Mouse (Mus musculus): ENCODE measurements around the gene Chia1. TPM values are rescaled to one million over a fixed set of nuclear protein-coding genes. Genes with fewer than 3 reads are reported as not detected.
A peak's percentile ranks its signal among the peaks of the same experiment; 100 is the strongest.
"Not testable (repeated sequence)": the region's sequence is repeated elsewhere in the genome, so short reads cannot be mapped to it uniquely, and the experiment has no call there.

The Chia1 gene
- total RNA-seq (2021) = 1 to 10 TPM in 1 of 2 experiments, under 1 TPM in 1; 0.58 to 1.1 TPM

DNA sequence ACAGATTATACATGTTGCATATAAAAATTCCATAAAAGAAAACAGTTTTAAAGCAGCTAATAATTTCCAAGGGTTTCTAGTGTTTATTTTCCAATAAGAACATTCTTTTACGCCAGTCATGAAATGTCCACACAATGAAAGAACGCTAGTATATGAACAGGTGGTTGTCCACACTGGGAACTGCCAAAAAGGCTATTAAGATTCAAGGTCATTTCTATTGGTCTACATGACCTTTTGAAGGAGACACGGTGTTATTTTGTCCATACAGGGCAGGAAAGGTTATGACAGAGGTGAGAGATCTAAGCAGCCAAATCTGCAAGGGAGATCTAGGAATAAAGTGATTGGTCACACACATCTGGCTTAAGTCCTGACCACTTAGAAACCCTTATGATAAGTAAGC is at the start of gene Chia1:
Gene Chia1, plus strand, starts transcription at position 301 of the 400 bp plus-strand sequence.
- no peak for DNase-seq

DNA sequence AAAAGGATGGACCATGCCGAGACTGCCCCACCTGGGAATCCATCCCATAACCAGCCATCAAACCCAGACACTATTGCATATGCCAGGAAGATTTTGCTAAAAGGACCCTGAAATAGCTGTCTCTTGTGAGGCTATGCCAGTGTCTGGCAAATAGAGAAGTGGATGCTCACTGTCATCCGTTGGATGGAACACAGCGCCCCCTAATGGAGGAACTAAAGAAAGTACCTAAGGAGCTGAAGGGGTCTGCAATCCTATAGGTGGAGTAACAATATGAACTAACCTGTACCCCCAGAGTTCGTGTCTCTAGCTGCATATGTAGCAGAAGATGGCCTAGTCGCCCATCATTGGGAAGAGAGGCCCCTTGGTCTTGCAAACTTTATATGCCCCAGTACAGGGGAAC is 45.3 kb upstream of the Chia1 start:
- DNase-seq = not testable (repeated sequence)

DNA sequence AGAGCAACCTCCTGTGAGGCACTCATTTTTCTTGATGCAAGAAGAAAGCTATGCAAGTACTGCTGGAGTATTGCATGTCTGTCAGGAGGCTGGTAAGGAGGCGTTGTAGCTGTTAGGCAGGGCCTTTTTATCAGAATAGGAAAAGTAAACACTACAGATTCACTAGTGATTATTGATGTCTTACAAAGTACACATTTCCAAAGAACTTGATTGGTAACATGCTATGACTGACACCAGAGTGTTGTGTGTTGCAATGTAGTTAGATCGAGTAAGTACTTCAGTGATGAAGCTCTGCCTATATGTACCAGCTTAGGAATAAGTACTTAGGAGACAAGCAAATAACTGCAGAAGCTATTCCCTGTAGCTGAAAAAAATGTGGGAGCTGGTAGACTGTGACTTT is 42.0 kb upstream of the Chia1 start:
- DNase-seq = no peak

DNA sequence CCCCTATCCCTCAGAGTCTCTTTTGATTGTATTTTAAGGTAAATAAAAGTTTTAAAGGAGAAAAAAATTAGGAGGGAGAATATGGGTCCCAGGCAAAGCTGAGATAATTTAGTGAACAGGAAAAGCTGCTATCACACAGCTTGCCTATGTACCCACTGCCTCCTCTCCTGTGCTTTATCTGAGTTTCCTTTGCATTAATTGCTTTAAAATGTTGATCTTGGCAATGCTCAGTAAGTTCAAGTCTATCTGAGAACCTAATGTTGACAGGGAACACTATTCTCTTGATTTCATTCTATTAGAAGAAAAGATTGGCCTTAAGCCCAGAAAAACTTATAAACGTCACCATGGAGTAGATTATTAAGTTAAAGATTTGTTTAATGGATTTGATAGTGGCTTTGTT is 38.2 kb upstream of the Chia1 start:
- no peak for DNase-seq

DNA sequence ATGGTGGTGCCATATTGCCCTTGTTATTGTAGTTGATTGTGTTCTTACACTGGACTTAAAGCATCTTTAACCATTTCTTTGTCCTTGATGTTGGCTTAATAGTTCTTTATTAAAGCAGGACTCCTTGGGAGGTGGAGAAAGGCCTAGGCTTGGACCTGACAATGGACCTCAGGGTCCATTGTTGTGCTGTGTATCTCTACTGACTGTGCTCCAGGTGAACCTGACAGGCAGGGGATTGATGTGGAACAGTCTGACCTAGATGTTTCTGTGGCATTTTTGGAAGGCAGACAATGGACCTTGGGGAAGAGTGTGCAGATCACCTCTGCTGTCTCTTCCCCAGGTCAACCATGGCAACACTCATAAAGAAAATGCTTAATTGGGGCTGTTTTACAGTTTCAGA is 14.0 kb downstream of the Chia1 start:
- no peak for DNase-seq

DNA sequence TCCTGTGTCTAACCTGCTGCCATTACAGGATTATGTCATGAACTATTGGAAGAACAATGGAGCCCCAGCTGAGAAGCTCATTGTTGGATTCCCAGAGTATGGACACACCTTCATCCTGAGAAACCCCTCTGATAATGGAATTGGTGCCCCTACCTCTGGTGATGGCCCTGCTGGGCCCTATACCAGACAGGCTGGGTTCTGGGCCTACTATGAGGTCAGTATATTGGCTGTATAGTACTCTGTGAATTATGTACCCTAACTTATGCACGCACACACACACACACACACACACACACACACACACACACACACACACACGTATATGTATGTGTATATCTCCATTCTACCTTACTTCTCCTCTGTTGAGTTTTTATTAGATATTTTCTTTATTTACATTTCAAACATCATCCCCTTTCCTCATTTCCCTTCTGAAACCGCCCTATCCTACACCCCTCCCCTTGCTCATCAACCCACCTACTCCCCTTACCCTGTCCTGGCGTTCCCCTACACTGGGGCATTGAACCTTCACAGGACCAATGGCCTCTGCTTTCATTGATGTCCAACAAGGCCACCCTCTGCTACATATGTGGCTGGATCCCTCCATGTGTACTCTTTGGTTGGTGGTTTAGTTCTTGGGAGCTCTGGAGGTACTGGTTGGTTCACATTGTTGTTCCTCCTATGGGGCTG is 15.9 kb downstream of the Chia1 start:
- no peak for DNase-seq

DNA sequence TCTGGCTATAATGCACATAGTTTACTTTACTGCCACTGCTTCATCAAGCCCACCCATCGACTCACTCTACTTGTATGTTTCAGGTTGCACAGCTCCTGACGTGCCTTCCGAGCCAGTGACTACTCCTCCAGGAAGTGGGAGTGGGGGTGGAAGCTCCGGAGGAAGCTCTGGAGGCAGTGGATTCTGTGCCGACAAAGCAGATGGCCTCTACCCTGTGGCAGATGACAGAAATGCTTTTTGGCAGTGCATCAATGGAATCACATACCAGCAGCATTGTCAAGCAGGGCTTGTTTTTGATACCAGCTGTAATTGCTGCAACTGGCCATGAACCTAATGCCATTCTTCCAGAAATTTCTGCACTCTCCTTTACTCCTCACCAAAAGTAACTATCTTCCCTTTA is 18.7 kb downstream of the Chia1 start:
- peak; percentile 93 to 95 for DNase-seq

DNA sequence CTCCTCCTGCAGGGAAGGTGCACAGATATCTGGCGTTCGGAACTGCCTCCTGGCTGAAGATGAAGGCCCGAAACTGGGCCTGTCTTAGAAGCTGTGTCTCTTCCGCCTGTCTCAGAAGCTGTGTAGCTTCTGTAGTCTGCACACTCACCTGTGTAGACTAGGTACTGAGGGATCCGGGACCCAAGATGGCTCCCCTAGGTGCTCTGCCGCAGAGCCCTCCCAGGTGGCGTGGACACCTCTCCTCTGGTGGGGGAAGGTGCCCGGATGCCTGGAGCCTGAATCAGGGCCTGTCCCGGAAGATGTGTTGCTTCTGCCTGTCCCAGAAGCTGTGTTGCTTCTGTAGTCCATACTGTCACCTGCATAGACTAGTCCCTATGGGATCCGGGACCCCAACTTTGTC is 31.1 kb downstream of the Chia1 start:
- DNase-seq = no peak

DNA sequence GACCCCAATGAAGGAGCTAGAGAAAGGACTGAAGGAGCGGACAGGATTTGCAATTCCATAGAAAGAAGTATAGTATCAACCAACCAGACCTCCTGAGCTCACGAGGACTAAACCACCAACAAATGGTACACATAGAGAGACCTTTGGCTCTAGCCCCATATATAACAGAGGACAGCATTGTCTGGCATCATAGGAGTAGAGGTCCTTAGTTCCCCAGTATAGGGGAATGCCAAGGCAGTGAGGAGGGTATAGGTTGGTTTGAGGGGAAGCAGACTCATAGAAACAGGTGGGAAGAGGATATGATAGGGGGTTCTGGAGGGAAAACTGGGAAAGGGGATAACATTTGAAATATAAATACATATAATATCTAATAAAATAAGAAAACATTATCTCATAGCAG is 41.4 kb downstream of the Chia1 start:
- no peak for DNase-seq

DNA sequence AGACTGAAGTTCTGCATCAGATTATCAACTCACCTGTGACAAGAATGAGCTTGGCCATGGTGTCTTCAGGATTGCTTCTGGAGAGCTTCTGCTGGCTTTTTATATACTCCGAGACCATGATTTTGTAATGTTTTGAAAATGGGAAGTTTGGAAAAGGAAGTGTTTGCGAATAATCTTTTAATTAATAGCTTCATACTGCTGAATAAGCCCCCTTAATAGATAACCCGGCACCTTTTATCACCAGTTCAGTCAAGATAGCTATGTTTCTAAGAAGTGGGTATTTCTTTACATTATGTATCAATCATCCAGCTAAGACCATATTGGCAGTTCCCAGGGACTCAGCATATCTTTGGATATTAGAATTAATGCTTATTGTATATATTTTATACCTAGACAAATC is 54.4 kb downstream of the Chia1 start, which contains the start of gene Chil3:
Gene Chil3, minus strand, starts transcription at position 101 of the 400 bp plus-strand sequence.
- no peak for DNase-seq

DNA sequence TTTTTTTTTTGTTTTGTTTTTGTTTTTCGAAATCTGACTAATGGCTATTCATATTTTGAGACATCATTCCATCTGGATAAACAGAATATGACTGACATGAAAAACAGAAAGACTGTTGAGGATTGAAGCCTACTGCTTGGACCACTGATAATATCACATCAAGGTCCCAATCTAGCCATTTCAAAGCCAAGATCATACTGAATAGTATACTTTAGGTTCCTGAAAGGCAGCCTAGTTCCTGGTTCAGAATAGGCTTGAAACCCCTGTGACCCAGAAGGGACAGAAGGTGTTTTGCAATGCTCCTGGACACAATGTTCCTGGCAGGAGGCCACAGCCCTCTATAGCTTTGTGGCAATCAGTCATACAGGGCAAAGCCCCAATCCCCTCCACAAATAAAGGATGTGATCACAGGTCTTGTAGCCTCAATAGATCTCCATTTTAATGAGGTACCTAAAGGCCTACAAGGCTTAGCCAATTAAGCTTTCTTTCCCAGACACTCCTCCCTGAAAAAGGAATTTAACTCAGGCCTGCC is 57.6 kb downstream of the Chia1 start:
- no peak for DNase-seq

DNA sequence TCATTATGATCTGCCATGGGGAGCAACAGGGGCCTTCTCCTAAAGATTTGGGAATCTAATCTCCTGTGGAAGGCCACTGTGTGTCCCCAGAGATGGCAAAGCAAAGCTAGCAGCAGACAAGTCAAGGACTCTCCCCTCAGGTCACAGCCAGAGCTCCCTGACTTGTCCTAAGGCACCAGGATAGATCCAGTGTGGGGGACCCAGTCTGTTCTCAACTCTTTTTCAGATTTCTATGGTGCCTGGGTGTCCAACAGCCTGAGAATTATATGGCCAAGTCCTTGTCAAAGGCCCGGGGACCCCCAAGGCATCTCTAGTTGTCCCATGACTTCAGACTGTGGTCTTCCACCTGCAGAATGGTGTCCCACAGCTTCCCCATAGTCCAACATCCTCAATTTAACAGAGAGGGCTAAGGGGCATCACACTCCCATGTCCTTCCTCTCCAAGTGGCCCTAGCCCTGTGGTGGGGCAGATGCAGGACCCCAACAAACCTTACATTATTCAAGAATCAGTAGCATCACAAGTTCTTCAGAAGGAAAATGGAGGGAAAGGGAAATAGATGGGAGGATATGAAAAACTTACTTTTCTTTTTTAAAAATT is 58.2 kb downstream of the Chia1 start:
- DNase-seq = no peak

DNA sequence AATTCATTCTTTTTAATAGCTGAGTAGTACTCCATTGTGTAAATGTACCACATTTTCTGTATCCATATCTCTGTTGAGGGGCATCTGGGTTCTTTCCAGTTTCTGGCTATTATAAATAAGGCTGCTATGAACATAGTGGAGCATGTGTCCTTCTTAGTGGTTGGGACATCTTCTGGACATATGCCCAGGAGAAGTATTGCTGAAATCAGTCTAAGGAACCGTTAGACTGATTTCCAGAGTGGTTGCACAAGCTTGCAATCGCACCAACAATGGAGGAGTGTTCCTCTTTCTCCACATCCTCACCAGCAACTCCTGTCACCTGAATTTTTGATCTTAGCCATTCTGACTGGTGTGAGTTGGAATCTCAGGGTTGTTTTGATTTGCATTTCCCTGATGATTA is 59.5 kb downstream of the Chia1 start:
- DNase-seq = not testable (repeated sequence)

DNA sequence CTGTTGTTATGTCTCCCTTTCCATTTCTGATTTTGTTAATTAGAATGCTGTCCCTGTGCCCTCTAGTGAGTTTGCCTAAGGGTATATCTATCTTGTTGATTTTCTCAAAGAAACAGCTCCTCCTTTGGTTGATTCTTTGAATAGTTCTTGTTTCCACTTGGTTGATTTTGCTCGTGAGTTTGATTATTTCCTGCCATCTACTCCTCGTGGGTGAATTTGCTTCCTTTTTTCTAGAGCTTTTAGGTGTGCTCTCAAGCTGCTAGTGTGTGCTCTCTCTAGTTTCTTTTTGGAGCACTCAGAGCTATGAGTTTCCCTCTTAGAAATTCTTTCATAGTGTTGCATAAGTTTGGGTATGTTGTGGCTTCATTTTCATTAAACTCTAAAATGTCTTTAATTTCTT is 61.9 kb downstream of the Chia1 start:
- DNase-seq = not testable (repeated sequence)

DNA sequence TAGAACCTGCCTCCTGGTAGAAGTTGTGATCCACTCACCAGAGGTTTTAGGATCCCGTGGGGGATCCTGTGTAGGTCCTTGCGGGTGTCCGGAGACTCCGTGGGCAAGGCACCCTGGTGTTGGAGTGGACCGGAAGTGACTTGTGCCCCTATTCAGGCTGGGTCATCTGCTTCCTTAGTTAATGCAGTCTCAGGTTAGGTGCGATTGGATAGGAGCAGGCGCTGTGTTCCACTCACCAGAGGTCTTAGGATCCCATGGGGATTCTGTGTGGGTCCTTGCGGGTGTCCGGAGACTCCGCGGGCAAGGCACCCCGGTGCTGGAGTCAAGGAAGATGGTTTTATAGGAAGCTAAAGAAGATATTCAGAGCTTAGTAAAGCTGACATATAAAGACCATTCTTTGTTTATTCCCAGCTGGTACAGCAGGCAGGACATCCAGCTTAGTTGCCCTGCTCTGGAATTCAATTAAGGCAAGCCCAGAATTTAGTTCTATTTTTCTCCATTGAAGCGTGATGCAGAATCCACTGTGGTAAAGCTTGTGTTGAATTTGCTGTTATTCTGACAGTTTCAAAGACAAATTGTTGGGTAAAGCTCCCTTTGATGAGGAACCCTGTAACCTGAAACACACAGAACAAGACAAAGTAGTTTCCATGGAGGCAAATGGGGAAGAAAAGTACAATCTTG is 64.6 kb downstream of the Chia1 start:
- DNase-seq = no peak

Other genes starting within 250 kb of the Chia1 start
- under 1 TPM; 0.83 to 1.00 TPM for gene Adora3, start 242.4 kb upstream of the Chia1 start, total RNA-seq (2021)
- not detected for gene Tmigd3, start 242.3 kb upstream of the Chia1 start, total RNA-seq (2021)
- under 1 TPM; 0.56 to 0.90 TPM for gene I830077J02Rik, start 180.6 kb upstream of the Chia1 start, total RNA-seq (2021)
- gene Wdr77, start 153.9 kb upstream of the Chia1 start, total RNA-seq (2021) = 10 to 100 TPM; 50.8 to 50.9 TPM
- gene Atp5f1, start 153.1 kb upstream of the Chia1 start, total RNA-seq (2021) = 100 to 1,000 TPM; 277 to 291 TPM
- gene Ovgp1, start 139.5 kb upstream of the Chia1 start, total RNA-seq (2021) = 1 to 10 TPM; 2.8 to 3.0 TPM
- gene Pifo, start 98.6 kb upstream of the Chia1 start, total RNA-seq (2021) = not detected
- not detected for gene Chil5, start 80.4 kb upstream of the Chia1 start, total RNA-seq (2021)
- not detected for gene Chil3, start 54.3 kb downstream of the Chia1 start, total RNA-seq (2021)
- not detected for gene Chil4, start 106.3 kb downstream of the Chia1 start, total RNA-seq (2021)

All from layer of hippocampus, postnatal 36 days (tissue).